Mouse (Mus musculus) left cerebral cortex, postnatal 14 days (tissue): ENCODE measurements around the gene Smarcc1. TPM values are rescaled to one million over a fixed set of nuclear protein-coding genes. Genes with fewer than 3 reads are reported as not detected.

Experiments used
- DNase-seq, 2 experiments: peaks; one replicate each; pipeline ENCODE4 v3.0.0; 2021 to 2022; ENCODE audit warnings: low spot score in 2 of 2, mixed read lengths in 1 of 2
- intact Hi-C: fragments of 180-260 bp; cut with DNase I; formaldehyde crosslinking; loops from one replicate; pipeline ENCODE4 v1.15.1; 2025
- total RNA-seq, 2 experiments: library from RNA; stranded (reverse); gene quantifications; 2 replicates each; pipeline ENCODE4 v1.2.3; 2021

Smarcc1 gene
- total RNA-seq, 2 experiments from 2014 or later: 67.8 to 68.7 TPM

- intact Hi-C loops: no loop called here
- DNase-seq: no peak
Observed at GRCm38 (mm10) chr9:110224273-110224672, 106.8 kb downstream of the Smarcc1 start.

DNA sequence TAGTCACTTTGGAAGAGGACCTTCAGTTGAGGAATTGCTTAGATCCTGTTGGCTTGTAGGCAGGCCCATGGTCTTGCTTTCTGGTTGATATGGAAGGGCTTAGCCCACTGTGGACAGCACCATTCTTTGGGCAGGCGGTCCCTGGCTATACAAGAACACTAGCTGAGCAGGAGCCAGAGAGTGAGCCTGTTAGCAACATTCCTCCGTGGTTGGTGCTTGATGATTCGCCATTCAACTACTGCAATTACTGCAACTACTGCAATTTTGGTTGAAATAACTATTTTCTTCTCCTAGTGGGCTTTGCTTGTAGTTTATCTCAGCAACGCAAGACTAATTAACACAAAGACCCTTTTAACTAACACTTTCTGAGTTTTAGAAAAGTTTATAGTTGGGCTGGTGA lies 108.7 kb downstream of the Smarcc1 start:
- DNase-seq: no peak
- intact Hi-C loops: no loop called here

- intact Hi-C loops: no loop called here
- no peak for DNase-seq
Observed at GRCm38 (mm10) chr9:110228671-110229070, 111.2 kb downstream of the Smarcc1 start.

DNA sequence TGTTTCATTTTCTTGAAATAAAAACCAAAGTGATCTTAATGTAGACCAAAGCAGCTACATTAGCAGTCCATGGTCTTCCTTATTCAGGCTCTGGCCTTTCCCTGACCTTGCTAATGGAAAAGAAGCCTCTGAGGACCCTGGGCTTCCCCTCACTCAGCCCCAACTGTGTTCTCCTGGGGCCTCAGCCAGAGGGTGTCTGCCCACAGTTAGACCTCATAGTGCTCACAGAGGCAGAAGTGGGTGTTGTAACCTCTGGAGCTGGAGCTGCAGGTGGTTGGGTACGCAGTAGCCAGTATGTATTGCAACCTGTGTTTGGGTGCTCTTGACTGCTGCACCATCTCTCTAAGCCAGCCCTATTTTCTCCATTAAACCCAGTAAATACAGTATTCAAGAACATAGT lies 111.6 kb downstream of the Smarcc1 start:
- no peak for DNase-seq
- intact Hi-C loops: no loop called here

DNA sequence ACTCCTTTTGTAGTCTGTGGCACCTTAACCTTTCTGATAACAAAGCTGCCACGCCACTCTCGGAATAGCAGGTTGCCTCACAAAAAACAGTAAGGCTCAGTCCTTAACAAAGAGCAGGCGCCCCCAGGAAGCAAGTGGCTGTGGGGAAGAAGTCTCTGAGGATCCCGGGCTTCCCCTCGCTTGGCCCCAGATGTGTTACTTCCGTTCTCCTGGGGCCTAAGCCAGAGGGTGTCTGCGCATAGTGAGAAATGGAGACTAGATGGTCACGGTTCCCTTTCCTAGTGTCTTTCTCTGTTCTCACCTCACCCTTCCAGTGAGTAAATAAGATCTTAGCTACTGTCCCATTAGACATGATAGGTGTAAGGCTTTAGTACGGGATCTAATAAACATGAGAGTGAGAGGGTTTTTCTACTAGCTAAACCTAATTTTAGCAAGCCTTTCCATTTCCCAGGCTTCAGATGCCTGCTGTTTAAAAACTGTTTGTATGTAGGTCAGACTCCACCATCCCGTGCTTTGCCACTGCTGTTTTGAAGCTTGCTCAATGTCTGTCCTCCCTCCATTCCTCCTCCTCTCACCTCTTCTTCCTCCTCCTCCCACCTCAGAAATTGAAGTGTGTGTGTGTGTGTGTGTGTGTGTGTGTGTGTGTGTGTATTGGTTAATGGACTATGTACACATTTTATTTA lies 112.2 kb downstream of the Smarcc1 start:
- peak in 1 of 2 experiments; percentile 64 for DNase-seq
- intact Hi-C loops: no loop called here

- intact Hi-C loops: no loop called here
- DNase-seq: peak in 1 of 2 experiments; percentile 72
Observed at GRCm38 (mm10) chr9:110230395-110231071, 113.0 kb downstream of the Smarcc1 start.

DNA sequence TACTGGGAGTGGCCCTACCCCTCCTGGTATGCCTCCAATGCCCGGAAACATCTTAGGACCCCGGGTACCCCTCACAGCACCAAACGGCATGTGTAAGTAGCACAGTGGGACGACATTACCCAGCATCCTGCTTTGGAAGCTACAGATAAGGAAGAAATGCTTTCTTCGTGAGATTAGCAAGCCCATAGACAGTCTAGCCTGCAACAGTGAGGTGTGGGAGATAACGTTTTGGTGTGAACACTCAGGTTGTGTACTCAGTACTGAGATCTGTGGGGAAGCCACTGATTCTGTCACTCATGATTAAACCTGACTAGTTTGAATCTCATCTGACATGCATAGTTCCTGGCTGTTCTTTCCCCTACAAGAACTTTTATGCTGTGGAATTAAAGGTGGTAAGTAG lies 117.5 kb downstream of the Smarcc1 start:
- intact Hi-C loops: no loop called here
- no peak for DNase-seq

GRCm38 (mm10) chr9:110243221-110243833 lies 125.8 kb downstream of the Smarcc1 start, which contains the start of gene Cspg5:
TSS of gene Cspg5 (plus strand) at chr9:110243783.
- peak in 1 of 2 experiments; percentile 59 for DNase-seq
- intact Hi-C loops: no loop called here

DNA sequence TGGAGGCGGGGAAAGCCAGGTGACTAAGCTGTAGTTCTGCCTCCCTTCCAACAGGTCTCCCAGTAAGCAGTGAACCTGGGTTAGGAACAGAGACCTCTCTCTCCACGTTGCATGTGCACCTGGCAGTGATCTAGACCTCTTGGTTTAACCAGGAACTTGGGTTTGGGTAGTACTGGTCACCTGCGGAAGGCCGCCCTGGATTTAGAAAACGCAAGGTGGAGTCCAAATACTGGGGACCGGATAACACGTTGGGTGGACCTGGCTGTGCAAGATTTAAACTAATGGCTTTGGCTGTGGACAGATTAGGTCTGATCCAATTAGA lies 127.0 kb downstream of the Smarcc1 start:
- intact Hi-C loops: no loop called here
- no peak for DNase-seq

DNA sequence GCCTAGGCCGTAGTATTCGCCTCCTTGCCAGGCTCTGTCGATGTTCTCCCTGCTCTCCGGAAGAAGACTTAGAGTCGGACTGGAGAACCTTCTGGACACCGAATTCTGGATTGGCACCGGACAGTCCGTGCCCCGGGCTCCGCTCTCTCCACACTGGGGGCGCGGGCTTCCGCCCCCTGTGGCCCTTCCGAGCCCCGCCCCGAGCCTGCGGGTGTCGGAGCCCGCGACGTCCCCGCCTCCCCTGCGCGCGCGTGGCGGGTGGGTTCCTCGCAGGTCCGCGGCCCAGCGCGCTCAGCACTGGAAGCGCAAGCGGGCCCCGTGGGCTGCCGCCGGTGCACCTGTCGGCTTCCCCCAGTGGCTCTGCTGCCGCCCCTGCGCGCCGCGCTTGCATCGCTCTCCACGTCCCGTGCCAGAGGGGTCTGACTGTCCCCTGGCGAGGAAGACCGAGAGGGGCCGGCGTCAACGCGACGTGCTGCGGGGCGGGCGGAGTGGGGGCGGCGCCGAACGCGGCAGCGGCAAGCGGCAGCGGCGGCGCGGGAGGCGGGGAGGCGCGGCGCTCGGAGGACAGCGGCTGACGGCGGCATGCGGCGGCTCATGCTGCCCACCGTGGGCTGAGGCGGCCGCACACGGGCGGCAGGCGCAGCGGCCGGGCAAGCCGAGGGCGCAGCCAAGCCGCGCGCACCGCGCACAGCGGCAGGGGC lies 127.5 kb downstream of the Smarcc1 start:
- peak; percentile 70 to 79 for DNase-seq
- intact Hi-C loops: loop anchor here (5.0 kb wide), 2 partner anchors 38 to 42 kb away; no protein-coding TSS in a partner anchor

- peak; percentile 62 to 68 for DNase-seq
- intact Hi-C loops: loop anchor here (5.0 kb wide), 2 partner anchors 38 to 42 kb away; no protein-coding TSS in a partner anchor
Observed at GRCm38 (mm10) chr9:110245590-110246320, 128.2 kb downstream of the Smarcc1 start.

GRCm38 (mm10) chr9:110246321-110246640 lies 128.8 kb downstream of the Smarcc1 start:
- intact Hi-C loops: loop anchor here (5.0 kb wide), 2 partner anchors 39 to 41 kb away; no protein-coding TSS in a partner anchor
- DNase-seq: no peak

DNA sequence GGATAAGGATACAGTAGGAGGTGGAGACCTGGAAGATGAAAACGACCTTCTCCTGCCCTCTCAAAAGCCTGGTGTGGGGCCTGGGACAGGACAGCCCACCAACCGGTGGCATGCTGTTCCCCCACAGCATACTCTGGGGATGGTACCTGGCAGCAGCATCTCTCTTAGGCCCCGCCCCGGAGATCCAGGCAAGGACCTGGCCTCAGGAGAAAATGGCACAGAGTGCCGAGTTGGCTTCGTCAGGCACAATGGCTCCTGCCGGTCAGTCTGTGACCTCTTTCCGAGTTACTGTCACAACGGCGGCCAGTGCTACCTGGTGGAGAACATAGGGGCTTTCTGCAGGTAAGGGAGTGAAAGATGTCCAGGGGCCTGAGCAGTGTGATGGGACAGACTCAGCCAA lies 129.5 kb downstream of the Smarcc1 start:
- intact Hi-C loops: loop anchor here (5.0 kb wide), 2 partner anchors 40 kb away; no protein-coding TSS in a partner anchor
- no peak for DNase-seq

GRCm38 (mm10) chr9:110248861-110249260 lies 131.4 kb downstream of the Smarcc1 start:
- no peak for DNase-seq
- intact Hi-C loops: loop anchor here (5.0 kb wide), 2 partner anchors 38 to 42 kb away; no protein-coding TSS in a partner anchor

- peak; percentile 61 to 72 for DNase-seq
- intact Hi-C loops: loop anchor here (5.0 kb wide), 2 partner anchors 37 to 43 kb away; no protein-coding TSS in a partner anchor
Observed at GRCm38 (mm10) chr9:110249823-110250543, 132.5 kb downstream of the Smarcc1 start.

DNA sequence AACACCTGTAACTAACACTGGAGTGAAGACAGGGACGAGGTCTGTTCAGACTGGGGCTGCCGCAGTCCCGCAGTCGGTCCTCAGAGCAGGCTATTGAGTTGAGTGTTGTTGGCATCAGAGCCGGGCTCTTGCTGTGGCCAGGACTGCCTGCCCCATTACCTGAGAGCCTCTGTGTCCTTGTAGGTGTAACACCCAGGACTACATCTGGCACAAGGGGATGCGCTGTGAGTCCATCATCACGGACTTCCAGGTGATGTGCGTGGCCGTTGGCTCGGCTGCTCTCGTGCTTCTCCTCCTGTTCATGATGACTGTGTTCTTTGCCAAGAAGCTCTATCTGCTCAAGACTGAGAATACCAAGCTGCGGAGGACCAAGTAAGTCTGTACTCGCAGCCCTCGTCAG lies 133.3 kb downstream of the Smarcc1 start:
- intact Hi-C loops: no loop called here
- DNase-seq: no peak

DNA sequence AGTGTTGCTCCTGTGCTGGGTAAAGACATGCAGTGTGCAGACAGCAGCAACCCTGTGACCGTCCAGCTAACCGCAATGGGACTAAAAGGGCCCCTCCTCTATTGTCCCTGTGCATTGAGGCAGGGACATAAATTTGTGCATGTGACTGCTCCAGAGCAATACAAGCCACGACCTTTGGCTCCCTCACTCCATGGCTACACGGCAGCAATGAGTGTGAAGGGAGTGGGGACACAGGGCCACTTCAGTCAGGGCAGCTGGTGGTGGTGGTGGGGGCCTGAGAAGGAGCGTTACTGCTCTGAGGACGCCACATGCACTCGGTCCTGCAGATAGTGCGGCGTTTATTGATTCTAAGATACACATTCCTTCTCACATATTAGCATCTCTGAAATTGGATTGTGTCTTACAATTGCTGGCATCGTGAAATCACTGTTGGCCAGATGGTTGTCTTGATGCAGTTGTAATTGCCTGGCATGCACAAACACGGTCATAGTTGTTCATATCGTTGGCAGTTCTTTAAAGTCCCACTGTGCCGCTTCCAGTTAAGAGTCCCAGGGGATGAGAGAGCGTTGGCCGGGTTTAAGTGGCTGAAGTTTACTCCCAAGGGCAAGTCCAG lies 138.0 kb downstream of the Smarcc1 start:
- DNase-seq: no peak
- intact Hi-C loops: no loop called here

GRCm38 (mm10) chr9:110258646-110259045 lies 141.1 kb downstream of the Smarcc1 start:
- intact Hi-C loops: no loop called here
- no peak for DNase-seq
